Mouse (Mus musculus): Measurements from ENCODE around the gene Rap1a.
A peak's percentile ranks its signal among the peaks of the same experiment; 100 is the strongest.
"Not testable (repeated sequence)": the region's sequence is repeated elsewhere in the genome, so short reads cannot be mapped to it uniquely, and the experiment has no call there.

The Rap1a gene

DNA sequence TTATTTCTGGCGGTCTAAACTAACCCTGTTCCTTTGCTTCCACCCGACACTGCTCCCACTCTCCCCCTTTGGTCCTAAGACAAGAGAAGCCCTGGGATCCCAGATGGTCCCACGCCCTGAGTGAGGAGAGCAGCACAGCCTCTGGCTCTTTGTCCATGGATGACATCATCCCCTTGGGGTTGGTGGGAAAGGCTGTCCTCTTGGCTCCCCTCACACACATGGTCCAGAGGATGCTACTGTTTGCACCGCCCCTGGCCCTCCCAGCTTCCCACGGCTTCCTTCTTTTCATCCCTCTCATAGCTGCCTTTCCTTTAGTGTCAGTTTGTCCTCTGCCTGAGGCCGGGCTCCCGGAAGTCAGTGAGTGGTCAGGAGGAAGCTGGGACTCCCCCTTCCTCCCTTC is 89.4 kb downstream of the Rap1a start:
- DNase-seq = no peak

DNA sequence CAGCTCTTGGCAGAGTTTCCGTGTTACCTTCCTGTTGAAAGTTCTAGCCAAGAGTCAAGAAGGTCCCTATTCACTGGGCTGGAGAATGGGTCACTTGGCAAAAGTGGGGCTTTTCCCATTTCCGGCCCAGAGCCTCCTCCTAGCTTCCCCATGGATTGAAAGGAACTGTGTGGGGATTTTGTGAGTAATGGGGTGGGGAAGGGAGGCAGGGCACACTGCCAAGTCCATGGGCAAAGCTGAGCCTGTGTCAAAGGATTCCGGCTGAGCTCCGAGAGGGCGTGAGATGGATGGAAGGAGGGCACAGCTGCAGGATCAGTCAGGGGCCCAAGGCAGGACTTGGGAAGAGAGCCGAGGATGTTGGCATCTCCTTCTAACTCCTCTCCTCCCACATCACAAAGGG is 90.9 kb downstream of the Rap1a start:
- DNase-seq = no peak

DNA sequence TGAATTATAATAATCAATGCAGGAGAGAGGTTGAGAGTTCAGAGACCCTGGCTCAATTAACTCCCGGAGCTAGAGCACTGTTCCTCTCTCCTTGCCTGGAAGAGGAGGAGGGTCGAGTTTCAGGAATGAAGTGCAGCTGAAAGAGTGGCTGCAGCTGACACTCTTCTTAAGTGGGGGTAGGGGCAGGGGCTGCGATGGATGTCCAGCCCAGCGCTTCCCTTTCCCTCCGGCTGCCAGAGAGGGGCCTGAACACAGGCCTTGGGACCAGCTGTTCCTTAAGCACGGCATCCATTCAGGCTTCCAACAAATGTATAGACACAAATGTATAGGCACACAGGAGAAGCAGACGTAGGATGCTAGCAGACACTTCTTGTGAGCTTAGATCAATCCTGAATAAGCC is 93.5 kb downstream of the Rap1a start:
- DNase-seq = no peak

DNA sequence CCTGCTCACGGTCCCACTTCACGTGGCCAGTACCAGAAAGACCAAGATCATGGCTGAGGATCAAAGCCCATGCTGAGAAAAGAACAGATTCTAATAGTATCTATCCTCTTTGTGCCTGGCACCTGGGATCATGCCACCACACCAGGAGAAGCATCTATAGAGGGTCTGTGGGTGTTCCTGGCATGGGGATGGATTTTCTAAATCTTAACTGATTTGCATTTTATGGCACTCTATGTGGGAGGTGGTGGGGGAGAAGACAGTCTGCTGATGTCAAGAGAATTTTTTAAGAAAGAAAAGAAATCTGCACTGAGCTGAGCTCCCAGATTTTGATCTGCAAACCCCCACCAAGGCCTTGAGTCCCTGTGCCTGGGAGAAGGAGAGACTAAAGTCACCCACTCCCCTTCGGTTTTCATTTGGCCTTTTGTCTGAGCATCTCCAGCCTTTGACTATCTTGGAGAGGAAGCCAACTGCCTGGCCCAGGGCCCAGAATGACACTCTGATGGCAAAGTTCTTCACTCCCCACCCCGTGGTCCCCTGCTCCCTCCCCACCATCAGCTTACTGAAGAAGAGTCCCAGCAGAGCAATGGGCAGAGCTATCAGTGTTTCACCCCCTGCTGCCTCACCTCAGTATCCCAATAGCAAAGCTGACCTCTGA is 94.6 kb downstream of the Rap1a start:
- peak in 1 of 2 experiments; percentile 40 for DNase-seq

DNA sequence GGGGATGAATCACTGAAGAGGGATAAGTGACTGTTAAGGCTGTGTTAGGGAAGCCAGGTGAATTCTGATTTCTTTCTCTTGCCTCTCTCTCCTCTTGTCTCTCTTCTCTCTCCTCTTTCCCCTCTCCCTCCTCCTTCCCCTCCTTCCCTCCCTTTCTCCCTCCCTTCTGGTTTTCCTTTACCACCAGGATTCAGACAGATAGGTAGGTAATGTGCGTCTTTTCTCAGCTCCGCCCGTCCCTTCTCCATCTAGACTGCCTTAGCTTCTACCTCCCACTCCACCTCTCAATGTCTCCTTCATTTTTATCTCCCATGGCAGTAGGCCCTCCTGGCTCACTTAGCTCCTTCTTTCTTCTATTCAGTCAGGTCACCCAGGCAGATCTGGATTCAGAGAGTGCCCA is 95.6 kb downstream of the Rap1a start:
- no peak for DNase-seq

DNA sequence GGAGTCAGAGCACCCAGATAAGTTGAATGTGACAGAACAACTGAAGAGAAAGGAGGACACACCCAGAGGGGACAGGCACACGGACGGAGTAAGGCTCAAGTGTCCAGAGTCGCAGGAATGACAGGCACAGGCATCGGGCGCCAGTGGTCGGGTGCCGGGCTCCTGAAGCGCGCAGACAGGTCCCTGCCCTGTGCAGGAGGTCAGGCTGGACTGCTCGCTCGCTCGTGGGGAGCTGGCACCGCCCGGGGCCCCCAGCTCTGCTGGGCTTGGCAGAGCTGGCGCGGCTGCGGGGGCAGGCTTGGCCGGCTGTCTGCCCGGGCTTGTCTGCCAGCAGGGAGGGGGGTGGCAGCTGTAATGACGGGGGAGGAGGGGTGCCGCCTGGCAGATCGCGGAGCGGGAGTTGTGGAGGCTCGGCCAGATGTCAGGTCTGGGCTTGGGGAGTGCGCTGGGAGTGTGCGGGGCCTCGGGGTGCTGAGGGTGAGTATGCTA is 96.0 kb downstream of the Rap1a start:
- DNase-seq = peak; percentile 56 to 70

DNA sequence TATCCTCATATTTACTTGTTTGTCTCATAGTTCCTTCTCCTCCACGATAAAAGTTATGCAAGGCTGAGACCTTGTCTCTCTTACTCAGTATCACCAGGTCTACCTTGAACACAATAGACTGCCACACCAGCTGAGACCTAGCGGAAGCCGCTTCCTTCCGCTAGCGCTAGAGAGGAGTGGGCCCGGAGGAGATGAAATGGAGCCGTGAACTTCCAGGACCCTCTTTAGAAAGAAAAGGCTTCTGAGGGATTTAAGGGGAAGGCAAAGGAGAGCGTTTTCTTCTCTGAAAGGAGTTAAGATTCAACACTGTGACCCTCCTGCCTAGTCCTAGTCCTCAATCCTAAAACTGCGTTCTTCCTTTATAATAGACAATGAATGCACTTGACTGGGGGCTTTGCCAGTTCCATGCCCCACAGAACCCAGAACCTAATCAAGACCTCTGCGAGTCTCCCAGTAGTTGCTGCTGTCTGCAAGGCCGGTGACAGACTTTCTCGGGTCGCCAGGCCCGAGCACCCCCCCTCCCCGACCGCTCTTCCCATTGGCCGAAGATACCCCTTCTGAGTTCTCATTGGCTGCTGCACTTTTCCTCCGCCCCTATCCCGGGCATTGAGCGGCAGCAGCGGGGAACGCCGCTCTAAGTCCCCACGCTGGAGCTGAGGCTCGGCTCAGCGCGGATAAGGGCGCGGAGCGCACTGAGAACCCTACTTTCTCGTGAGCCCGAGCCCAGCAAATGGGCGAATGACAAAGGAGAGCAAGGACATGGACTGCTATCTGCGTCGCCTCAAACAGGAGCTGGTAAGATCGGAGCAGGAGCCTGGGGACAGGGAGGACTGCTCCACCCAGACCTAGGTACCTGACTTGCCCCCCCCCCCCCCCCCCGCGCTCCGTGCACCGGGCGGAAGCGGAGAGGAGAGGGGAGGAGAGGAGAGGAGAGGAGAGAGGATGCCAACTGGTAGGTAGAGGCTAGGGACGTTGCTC is 96.8 kb downstream of the Rap1a start, which contains the start of gene Inka2:
TSS of gene Inka2 (plus strand) at position 569 of the 978 bp plus-strand sequence.
- DNase-seq = peak; percentile 80 to 87

DNA sequence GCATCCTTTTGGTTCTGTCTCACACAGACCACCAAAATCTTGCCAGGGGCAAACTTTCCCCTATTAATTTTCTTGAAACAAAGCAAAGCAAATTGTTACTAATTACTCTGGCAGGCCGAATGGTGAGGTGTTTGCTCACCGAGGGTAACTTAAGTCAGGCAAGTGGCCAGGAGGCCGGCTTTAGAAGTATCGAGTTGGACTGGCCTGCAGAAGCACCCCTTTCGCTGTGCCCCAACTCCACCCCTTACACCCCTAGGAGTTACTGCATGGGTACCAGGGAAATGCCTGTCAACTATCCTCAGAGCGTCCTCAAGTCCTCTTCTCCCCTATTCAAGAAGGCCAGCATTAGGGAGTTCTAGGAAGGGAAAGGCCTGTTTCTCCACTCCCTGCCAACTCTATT is 97.6 kb downstream of the Rap1a start:
- DNase-seq = no peak

DNA sequence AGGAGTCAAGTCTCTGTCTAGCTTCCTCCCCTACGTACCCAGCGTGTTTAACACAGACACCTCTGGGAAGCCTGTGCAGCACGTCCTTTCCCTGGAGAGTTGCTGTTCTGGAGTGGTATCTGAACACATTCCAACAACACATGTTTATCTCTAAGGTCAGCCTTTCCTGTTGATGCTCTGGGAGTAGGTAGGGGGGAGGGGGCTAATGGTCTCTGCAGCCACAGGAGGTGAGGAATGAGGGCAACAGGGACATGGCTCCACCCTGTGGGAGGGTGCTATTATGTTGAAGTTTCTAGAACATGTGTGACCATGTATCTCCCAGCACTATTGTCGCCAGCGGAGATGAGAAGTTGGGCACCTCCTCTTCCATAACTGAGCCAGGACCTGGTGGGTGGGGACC is 99.7 kb downstream of the Rap1a start:
- no peak for DNase-seq

DNA sequence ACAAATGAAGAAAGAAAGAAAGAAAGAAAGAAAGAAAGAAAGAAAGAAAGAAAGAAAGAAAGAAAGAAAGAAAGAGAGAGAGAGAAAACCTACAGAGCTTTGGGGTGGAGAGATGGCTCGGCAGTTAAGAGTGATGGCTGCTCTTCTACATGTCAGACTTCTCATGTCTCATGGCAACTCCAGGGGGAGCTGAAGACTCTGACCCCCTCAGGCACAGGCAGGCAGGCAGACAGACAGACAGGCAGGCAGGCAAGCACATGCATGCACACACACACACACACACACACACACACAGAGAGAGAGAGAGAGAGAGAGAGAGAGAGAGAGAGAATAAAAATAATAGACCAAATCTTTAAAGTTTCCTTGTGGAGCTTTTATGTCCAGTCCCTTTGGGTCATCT is 100.3 kb downstream of the Rap1a start:
- DNase-seq = not testable (repeated sequence)

DNA sequence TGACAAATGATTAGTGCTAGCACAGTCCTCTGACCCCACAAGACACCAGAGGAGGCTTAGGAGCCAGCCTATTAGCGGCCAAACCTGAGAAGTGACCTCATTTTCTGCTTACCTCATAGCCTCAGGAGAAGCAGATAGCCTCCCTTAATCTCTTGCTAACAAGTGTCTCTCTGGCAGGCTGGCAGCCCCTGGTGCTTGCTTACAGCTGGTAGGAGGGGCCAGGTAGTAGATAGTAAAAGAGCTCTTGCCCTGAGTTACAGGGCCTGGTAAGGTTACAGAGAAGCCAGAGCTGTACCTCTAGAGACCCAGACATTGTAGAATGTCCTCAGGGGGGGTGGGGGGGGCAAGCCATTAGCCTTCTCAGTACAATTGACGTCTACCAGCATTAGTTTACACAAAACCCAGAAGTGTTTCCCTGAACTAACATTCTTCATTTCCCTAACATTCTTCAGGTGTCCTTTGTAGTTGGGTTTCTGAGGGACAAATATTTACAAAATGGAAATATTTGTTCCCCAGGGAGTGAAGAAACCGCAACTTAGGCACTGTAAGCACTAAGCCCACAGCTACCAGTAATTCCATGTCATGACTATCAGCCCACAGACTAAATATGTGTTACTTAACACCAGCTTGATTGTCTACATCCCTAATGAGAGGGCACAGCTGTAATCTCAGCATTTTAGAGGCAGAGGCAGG is 101.7 kb downstream of the Rap1a start:
- DNase-seq = no peak

DNA sequence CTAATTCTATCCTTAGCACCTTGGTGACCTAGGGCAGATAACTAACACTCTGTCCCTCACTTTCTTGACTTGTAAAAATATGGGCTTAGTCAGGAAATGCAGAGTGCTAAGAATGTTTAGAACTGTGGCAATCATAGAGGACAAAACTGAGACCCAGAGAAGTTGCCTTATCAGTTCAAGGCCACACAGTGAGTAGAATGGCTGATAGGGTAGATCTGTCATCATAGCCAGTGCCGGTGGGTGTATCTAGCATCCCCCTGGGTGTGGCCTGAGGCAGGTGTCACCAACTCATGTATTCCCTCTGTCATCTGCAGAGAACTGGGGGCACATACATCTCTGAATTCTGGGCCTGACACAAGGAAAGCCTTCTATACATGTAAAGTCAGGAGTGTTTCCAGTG is 102.8 kb downstream of the Rap1a start:
- DNase-seq = no peak

DNA sequence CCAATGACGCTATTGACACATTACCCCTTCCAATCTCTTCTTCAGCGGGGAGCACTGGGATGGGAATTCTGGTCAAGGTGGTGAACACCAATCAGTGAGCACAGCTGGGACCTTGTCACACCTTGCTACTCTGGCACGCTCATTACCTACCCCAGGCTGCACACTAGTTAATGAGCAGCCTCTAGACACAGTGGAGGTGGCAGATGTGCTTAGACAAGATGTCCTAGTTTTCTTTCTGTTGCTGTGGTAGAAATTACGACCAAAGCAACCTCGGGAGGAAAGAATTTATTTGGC is 104.0 kb downstream of the Rap1a start:
- no peak for DNase-seq

DNA sequence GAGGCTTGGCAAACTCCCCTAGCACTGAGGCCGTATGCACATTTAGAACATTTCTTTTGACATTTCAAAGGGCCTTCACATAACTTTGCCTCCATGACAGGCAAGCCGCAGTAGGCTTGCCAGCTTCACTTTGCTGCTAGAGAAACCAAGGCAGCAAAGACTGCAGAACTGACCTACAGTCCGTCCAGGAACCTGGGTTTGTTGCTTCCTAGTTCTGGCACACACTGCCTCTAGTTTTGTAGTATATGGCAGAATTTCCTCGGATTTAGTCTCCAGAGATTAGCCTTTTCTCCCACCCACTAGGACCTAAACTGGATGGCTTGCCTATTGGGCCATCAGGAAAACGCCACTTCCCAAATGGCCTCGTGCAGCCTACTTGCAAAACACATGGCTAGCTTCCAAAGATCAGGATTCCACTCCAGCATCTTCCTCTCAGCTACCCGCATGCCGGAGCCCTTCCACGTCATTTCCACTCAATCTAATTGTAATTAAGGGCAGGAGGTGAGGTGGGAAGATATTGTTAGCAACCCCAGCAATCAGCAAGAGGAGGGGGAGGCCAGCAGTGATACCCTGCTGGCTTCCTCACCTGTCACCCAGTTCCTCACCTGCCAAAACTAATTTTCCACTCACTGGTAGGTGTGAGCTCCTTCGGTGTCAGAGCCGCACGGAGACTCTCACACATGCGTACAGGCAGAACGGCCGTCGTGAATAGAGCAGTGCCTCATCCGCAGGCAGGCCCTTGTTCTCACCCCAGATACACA is 104.6 kb downstream of the Rap1a start:
- no peak for DNase-seq

DNA sequence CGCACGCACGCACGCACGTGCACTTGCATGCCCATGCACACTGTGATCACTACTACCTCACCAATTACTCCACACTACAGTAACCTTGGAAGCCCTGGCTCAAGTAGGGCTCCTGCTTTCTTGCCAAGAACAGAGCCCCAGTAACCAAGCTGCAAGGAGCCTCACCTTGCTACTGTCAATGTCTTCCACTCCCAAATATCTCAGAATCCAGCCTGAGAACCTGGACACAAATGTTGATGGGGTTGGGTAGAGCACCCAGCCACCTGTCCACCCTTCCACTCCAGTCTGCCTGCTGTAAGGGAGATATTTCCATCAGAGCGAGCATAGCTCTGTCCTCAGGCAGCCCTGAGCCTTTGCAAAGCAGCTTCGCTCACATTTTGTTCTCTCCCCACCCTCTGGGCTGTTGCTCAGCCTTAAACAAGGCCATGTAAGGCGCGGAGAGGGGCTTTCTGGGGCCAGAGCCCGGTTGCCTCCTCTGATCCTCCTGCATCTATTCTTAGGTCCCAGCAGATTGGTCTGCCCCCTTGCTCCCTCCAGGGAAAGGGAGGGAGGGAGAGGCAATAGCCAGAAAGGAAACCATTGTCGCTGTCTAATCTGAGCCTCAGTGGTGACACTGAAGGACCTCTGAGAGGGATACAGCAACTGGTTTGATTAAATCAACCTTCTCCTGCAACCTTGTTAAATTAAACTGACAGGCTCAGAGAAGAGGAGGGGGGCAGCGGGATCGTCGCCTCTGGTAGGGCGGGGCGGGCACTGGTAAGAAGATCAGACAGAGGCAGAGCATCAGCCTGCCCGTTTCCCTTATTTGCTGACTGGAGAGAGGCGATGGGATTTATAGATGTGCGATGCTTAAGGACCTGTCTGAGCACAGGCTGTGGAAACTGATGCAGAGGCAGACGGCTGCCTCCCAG is 105.4 kb downstream of the Rap1a start:
- no peak for DNase-seq

DNA sequence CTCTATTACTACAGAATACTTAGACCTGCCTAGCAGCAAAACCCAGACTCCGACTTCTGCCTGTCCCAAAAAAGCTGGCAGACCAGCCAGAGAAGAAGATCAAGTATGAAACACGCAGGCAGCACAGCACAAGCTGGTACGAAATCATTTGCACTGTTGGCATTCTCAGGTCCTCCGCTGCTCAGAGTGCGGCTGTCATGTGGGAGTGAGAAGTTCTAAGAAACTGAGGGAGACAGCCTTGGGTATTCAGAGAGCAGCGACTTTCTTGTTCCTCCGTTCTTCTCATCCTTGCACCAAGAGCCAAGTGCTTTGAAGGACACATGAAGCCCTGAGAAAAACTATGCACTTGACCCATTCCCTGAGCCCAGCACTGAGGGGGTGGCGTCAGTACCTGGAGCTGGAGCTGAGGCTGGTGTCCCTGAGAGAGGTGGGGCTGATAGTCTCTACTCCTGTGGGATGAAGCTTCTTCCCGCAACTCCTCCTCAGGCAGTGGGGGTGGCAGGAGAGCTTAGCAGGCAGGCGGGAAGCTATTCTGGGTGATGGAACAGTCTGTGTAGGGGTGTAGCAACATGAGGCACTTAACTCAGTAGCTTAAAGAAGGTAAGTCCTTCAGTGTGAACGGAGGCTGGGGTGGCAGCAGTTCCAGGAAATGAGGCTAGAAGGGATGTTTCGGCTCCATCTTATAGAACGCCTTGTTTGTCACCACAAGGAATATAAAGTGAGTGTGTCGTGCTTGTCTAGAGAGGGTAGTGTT is 107.6 kb downstream of the Rap1a start:
- no peak for DNase-seq

DNA sequence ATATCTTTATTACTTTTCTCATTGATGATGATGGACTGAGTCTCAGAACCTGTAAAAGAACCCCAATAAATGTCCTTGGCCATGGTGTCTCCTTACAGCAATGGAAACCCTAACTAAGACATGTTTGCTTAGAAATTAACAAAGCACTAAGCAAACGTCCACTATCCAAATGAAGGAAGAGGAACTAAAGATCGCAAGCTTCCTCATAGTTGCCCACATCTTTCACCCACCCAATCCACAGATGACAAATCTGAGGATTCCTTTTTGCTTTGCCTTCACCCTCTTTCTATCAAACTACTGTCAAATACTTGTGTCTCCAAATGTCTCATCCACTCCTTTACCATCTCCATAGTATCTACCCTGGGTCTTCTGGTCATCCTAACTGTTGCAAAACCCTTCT is 112.6 kb downstream of the Rap1a start:
- no peak for DNase-seq

DNA sequence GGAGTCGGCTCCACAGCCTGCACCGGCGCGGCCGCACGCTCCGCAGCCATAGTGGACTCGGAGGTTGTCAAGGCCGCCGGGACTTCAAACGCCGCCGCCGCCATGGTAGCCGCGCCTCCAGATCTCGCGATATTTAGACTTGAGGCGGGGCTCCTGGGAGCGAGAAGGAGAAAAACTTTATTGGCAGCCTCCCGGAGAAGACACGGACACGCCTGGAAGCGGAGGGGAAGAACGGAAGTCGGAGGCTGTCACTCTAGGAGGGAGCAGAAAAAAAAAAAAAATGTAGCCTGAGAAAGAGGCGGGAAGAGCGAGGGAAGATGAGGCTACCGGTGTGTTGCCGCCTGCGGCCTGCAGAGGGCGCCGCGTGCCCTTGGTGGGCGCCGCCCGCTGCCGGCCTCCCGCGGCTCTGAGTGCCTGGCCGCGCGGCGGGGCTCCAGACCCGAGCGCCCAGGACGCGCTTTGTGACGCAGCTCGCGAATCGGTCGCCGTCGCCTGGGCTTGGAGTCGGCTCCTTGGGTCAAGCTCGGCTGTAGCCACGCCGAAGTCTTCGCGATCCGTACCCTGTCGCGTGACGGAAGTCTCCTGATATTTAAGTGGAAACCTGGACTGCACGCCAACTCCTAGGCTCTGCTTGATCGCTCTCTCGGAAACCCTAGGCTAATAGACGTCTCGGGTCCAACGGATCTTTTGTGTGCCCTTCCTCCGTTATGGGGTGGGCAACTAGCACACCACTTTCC is 113.6 kb downstream of the Rap1a start, which contains the start of gene Ddx20:
TSS of gene Ddx20 (minus strand) at position 251 of the 737 bp plus-strand sequence.
- DNase-seq = peak; percentile 94 to 97

DNA sequence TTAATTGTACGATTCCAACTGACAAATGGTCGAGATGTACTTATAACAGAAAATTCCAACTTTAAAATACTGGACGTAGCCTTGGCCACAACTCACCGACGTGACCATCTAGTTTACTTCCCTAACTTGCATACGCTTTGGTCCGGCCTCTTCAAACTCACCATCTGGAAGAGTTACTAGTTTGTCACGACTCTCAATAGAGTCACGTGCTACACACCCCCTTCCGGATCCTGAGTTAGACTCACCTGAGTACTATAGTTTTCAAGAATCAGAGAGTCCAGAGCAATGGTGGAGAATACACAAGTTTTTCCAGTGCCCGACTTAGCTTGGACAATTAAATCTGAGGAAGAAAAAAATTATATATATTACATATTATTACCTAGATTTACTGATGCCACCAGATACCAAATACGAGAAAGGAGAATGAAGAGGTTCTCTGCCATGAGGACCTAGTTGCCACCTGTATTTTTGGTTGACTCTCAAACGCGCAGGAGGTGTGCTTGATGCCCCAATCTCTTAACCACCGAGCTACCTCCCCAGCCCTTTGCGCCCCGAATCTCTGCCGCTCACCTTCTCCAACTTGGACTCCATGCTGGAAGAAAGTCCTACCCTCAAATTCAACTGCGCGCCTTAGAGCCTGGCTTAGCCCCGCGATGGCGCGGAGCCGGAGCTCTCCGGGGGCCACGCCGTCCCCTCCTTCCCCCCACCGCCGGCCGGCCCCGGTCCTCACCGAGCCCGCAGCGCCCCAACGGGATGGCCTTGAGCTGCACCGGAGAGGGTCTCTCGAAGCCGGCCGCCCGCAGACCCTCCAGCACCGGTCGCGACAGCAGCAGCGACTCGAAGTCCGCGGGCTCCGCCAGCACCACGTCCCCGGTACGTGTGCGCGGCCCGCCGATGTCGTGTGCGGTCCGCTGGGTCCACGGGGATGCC is 114.5 kb downstream of the Rap1a start:
- DNase-seq = no peak
